Mouse (Mus musculus): Measurements from ENCODE around the gene Otulin.

GRCm38 (mm10) chr15:27590812-27591211 is 39.7 kb downstream of the Otulin start:
- TF ChIP-seq CTCF (IDR thresholded peaks at IDR 0.05; ENCODE audit: borderline replicate concordance, control insufficient read depth, extremely low read depth, insufficient read depth, low read length, poor library complexity) (no peak), POLR2A (IDR thresholded peaks at IDR 0.05; ENCODE audit: control insufficient read depth, extremely low read depth, insufficient read depth, low read length, poor library complexity) (no peak)
